Mouse (Mus musculus): ENCODE data around the gene Ift80. TPM values are rescaled to one million over a fixed set of nuclear protein-coding genes. Genes with fewer than 3 reads are reported as not detected.

Ift80 gene
- polyA plus RNA-seq, 1 experiment from 2014 or later = 3.2 TPM

GRCm38 (mm10) chr3:68967404-68967803, 37.0 kb downstream of the Ift80 start:
- WGBS (ENCODE audit: insufficient replicate concordance) = 52% methylated on average over 6 of the region's 6 CpGs
- no peak for TF ChIP-seq EP300 (IDR thresholded peaks at IDR 0.05; ENCODE audit: low read depth)
- TF ChIP-seq CTCF (IDR thresholded peaks at IDR 0.05; ENCODE audit: low read depth) = no peak
- no peak for ATAC-seq
- H3K36me3 ChIP-seq (replicated peaks; ENCODE audit: insufficient read depth, low read length) = peaks cover 23% of the 10 kb centered on the region
- H3K4me3 ChIP-seq (ENCODE audit: low read depth, low read length) = no peak overlapping the region
- DNase-seq = no peak
- no peaks in the 10 kb centered on the region for H3K27me3 ChIP-seq (ENCODE audit: insufficient read depth, low read length)
- no peaks in the 10 kb centered on the region for H3K9me3 ChIP-seq (ENCODE audit: low read length)
- H3K4me1 ChIP-seq (ENCODE audit: insufficient read depth) = no peaks in the 10 kb centered on the region
- no peak overlapping the region for H3K27ac ChIP-seq (ENCODE audit: low read depth)
- no peak overlapping the region for H3K9ac ChIP-seq (replicated peaks)
- H3K4me2 ChIP-seq (ENCODE audit: low read depth, low read length) = no peak overlapping the region

- Histone ChIP-seq H3K4me2 (ENCODE audit: low read depth, low read length) (no peak overlapping the region), H3K9ac (replicated peaks) (no peak overlapping the region), H3K4me3 (ENCODE audit: low read depth, low read length) (no peak overlapping the region), H3K27ac (ENCODE audit: low read depth) (no peak overlapping the region), H3K27me3 (ENCODE audit: insufficient read depth, low read length) (no peaks in the 10 kb centered on the region), H3K4me1 (ENCODE audit: insufficient read depth) (no peaks in the 10 kb centered on the region), H3K9me3 (ENCODE audit: low read length) (no peaks in the 10 kb centered on the region), H3K36me3 (replicated peaks; ENCODE audit: insufficient read depth, low read length) (peaks cover 23% of the 10 kb centered on the region)
- no peak for DNase-seq
- no peak for ATAC-seq
- no peak for TF ChIP-seq EP300 (IDR thresholded peaks at IDR 0.05; ENCODE audit: low read depth)
- no peak for TF ChIP-seq CTCF (IDR thresholded peaks at IDR 0.05; ENCODE audit: low read depth)
- WGBS (ENCODE audit: insufficient replicate concordance) = 92% methylated on average over 6 of the region's 6 CpGs
Measured at GRCm38 (mm10) chr3:68966527-68967285, 37.7 kb downstream of the Ift80 start.

GRCm38 (mm10) chr3:68964682-68965081, 39.7 kb downstream of the Ift80 start:
- H3K9me3 ChIP-seq (ENCODE audit: low read length) = no peaks in the 10 kb centered on the region
- DNase-seq = peak; percentile 54

DNA sequence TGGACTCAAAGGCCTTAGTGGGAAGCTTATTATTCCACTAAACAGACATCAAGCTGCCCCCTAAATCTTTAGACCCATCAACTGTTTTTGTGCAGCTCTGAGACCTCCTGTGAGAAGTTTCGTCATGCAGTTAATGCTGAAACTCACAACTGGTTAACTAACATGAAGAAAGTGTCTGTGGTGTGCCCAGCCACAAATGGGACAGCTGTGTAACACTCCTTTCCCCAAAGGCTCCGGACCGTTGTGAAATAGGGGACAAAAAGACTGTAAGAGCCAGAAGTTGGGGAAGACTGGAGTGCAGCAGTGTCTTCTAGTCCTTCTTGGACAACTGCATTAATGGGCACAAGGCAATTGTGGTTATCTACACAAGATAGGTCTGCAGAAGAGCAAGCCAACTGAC, 47.0 kb downstream of the Ift80 start:
- H3K9me3 ChIP-seq (ENCODE audit: low read length) = no peaks in the 10 kb centered on the region
- no peaks in the 10 kb centered on the region for H3K27me3 ChIP-seq (ENCODE audit: insufficient read depth, low read length)
- WGBS (ENCODE audit: insufficient replicate concordance) = 74% methylated on average over 3 of the region's 3 CpGs
- DNase-seq (peak; percentile 26), ATAC-seq (0 out of 2 replicates have a peak, but pooled peaks have one; percentile 12)
- H3K4me3 ChIP-seq (ENCODE audit: low read depth, low read length) = no peak overlapping the region
- H3K27ac ChIP-seq (ENCODE audit: low read depth) = no peak overlapping the region
- no peak overlapping the region for H3K4me2 ChIP-seq (ENCODE audit: low read depth, low read length)
- H3K4me1 ChIP-seq (ENCODE audit: insufficient read depth) = no peaks in the 10 kb centered on the region
- no peak for TF ChIP-seq EP300 (IDR thresholded peaks at IDR 0.05; ENCODE audit: low read depth)
- TF ChIP-seq CTCF (IDR thresholded peaks at IDR 0.05; ENCODE audit: low read depth) = no peak
- peaks cover 4% of the 10 kb centered on the region for H3K36me3 ChIP-seq (replicated peaks; ENCODE audit: insufficient read depth, low read length)
- no peak overlapping the region for H3K9ac ChIP-seq (replicated peaks)

More at GRCm38 (mm10) chr3:68964682-68965081, 39.7 kb downstream of the Ift80 start:
- Histone ChIP-seq H3K36me3 (replicated peaks; ENCODE audit: insufficient read depth, low read length) (peaks cover 27% of the 10 kb centered on the region), H3K4me3 (ENCODE audit: low read depth, low read length) (no peak overlapping the region), H3K27ac (ENCODE audit: low read depth) (no peak overlapping the region), H3K9ac (replicated peaks) (no peak overlapping the region), H3K27me3 (ENCODE audit: insufficient read depth, low read length) (no peaks in the 10 kb centered on the region), H3K4me1 (ENCODE audit: insufficient read depth) (no peaks in the 10 kb centered on the region), H3K4me2 (ENCODE audit: low read depth, low read length) (no peak overlapping the region)
- TF ChIP-seq EP300 (IDR thresholded peaks at IDR 0.05; ENCODE audit: low read depth) (no peak), CTCF (IDR thresholded peaks at IDR 0.05; ENCODE audit: low read depth) (peak; percentile 67)
- ATAC-seq = no peak

DNA sequence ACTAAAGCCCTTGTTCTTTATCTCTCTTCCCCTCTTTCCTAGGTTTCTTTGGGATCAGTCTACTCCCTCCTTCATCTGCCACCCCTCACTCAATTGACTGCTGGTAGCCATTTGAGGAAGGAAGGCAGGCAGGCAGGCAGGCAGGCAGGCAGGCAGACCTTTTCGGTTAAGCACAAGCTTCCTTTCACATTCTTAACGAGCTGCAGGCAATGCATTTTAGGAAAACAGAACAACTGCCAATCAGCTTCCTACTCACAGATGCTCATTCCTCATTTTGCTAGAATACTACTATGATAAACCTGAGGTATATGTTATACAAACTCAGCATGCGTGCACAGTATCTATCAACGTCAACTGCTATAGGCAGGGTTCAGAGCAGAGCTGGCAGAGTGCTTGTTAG, 47.9 kb downstream of the Ift80 start:
- Histone ChIP-seq H3K27me3 (ENCODE audit: insufficient read depth, low read length) (no peaks in the 10 kb centered on the region), H3K36me3 (replicated peaks; ENCODE audit: insufficient read depth, low read length) (0 out of 2 replicates have a peak, but pooled peaks cover 3% of the 10 kb centered on the region), H3K9me3 (ENCODE audit: low read length) (no peaks in the 10 kb centered on the region), H3K9ac (replicated peaks) (no peak overlapping the region), H3K4me2 (ENCODE audit: low read depth, low read length) (no peak overlapping the region), H3K4me1 (ENCODE audit: insufficient read depth) (no peaks in the 10 kb centered on the region), H3K4me3 (ENCODE audit: low read depth, low read length) (no peak overlapping the region), H3K27ac (ENCODE audit: low read depth) (no peak overlapping the region)
- DNase-seq = no peak
- WGBS (ENCODE audit: insufficient replicate concordance) = 45% methylated on average over 4 of the region's 4 CpGs
- no peak for TF ChIP-seq CTCF (IDR thresholded peaks at IDR 0.05; ENCODE audit: low read depth)
- TF ChIP-seq EP300 (IDR thresholded peaks at IDR 0.05; ENCODE audit: low read depth) = no peak
- ATAC-seq = no peak

GRCm38 (mm10) chr3:68954487-68954886, 49.9 kb downstream of the Ift80 start:
- Histone ChIP-seq H3K4me2 (ENCODE audit: low read depth, low read length) (no peak overlapping the region), H3K4me1 (ENCODE audit: insufficient read depth) (no peaks in the 10 kb centered on the region), H3K9me3 (ENCODE audit: low read length) (no peaks in the 10 kb centered on the region), H3K27ac (ENCODE audit: low read depth) (no peak overlapping the region), H3K27me3 (ENCODE audit: insufficient read depth, low read length) (no peaks in the 10 kb centered on the region), H3K9ac (replicated peaks) (no peak overlapping the region), H3K36me3 (replicated peaks; ENCODE audit: insufficient read depth, low read length) (peaks cover 10% of the 10 kb centered on the region), H3K4me3 (ENCODE audit: low read depth, low read length) (no peak overlapping the region)
- ATAC-seq (no peak), DNase-seq (no peak)
- TF ChIP-seq CTCF (IDR thresholded peaks at IDR 0.05; ENCODE audit: low read depth) (peak; percentile 76), EP300 (IDR thresholded peaks at IDR 0.05; ENCODE audit: low read depth) (no peak)
- 57% methylated on average over 6 of the region's 6 CpGs for WGBS (ENCODE audit: insufficient replicate concordance)

Measured in liver, postnatal 0 days (tissue).